Mouse (Mus musculus): ENCODE results near the gene Smtn.

DNA sequence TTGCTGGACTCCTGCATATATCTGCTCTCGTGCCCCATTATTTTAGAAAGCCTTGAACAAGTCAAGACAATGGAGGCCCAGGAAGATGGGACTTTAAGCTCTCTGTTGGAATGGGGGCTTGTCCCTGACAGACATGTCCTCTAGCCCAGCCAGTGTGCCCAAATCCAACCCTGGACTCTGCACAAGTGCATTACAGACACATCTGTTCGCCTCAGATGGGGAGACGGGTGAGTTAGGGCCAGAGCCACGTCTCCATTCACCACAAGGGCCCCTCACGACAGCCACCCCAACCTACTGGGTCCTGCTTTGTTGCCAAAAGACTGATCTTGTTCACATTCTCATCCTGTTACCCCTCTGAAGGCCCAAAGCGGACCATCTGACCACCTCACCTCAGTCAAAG is 12.2 kb downstream of the Smtn start:
- TF ChIP-seq POLR2A (IDR thresholded peaks at IDR 0.05; ENCODE audit: control insufficient read depth, low read depth, low read length), result no peak
- TF ChIP-seq CTCF (IDR thresholded peaks at IDR 0.05; ENCODE audit: control insufficient read depth, insufficient read depth, insufficient replicate concordance, low read depth, low read length), result no peak
